Mouse (Mus musculus) heart, postnatal 25 days (tissue): ENCODE measurements around the gene Dnah12. TPM values are rescaled to one million over a fixed set of nuclear protein-coding genes. Genes with fewer than 3 reads are reported as not detected.
"Not testable (repeated sequence)": the region's sequence is repeated elsewhere in the genome, so short reads cannot be mapped to it uniquely, and the experiment has no call there.

Source experiments
- DNase-seq: peaks from one replicate; pipeline ENCODE4 v3.0.0; 2022; ENCODE audit warnings: low spot score
- intact Hi-C: fragments of 180-260 bp; cut with DNase I; formaldehyde crosslinking; loops from one replicate; pipeline ENCODE4 v1.15.1; 2025
- total RNA-seq, 2 experiments: library from RNA; stranded (reverse); gene quantifications; 2 replicates each; pipeline ENCODE4 v1.2.3; 2021

The Dnah12 gene
- total RNA-seq, 2 experiments from 2014 or later: 0.03 to 0.06 TPM

DNA sequence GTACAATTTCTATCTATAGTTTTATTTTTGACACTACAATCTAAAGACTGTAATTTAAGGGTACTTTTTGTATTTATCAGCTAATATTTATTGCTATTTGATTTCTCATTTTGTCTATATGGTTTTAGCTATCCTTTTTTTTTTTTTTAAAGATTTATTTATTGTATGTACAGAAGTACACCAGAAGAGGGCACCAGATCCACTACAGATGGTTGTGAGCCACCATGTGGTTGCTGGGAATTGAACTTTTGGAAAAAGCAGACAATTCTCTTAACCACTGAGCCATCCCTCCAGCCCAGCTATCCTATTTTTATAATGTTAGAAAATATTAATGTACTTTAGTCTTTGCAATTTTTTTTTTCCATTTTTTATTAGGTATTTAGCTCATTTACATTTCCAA lies 4.8 kb downstream of the Dnah12 start:
- intact Hi-C loops: no loop called here

DNA sequence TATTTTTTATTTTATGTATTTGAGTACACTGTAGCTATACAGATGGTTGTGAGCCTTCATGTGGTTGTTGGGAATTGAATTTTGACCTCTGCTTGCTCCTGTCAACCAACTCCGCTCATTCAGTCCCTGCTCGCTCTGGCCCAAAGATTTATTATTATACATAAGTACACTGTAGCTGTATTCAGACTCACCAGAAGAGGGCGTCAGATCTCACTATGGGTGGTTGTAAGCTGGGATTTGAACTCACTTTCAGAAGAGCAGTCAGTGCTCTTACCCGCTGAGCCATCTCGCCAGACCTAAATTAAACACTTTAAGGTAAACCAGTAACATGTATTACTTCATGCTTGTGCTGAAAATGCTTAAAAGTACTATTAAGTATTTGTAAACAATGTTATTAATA lies 12.2 kb downstream of the Dnah12 start:
- intact Hi-C loops, DNase-seq: not testable (repeated sequence)

More for the DNA sequence above, 4.8 kb downstream of the Dnah12 start:
- DNase-seq: no peak

DNA sequence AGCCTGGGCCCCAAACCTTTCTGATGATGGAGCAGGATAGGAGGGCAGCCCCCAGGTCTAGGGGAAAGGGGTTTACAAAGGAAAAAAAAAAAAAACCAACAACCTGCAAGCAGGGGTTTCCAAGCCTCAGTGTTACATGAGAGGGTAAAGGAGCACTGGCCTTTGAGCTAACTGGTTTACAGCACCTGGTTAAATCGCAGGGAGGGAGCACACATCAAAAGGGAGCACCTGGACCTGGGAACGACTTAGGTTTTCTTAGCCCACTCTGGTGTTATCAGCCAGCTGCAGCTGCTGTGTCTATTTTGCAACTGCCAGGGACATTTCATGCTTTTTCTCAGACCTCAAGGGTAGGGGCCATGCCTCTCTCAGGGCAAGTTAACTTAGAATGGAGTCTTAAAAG lies 26.6 kb downstream of the Dnah12 start:
- intact Hi-C loops, DNase-seq: not testable (repeated sequence)

DNA sequence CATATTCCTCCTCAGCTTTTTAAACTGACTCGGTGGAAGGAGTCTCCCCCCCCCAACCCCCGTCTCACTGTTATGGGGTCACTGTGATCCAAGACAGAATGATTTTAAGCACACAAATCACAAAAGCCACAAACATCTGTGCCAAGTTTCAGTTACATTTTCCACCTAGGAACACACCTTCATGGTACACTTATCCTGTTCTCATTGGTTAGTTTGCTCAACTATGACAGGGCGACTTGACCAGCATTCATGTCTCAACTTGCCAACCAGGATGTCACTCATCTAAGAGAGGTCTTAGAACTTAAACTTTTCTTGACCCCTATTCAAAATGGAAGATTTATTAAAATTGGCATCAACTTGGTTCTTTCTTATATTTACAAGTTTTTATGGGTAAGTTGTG lies 31.8 kb downstream of the Dnah12 start:
- intact Hi-C loops: no loop called here

DNA sequence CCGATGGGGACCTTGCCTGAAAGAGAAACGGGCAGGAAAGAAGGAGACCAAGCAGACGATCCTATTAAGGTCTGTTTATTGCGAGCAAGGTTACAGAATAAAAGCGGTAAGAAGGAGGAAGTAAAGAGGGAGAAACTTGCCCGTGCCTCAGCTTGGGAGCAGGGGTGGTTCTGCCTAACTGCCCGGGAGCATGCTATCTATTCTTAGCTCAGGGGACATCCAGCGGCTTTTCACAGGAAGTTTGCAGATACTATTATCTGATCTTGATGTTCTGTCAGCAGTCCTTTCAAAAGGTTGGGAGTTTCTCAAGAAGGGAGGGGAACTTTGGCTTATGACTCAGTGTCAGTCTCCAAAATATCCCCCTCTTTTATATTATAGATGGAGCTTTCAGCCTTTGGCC lies 65.5 kb downstream of the Dnah12 start:
- no peak for DNase-seq
- intact Hi-C loops: no loop called here

More for the DNA sequence above, 31.8 kb downstream of the Dnah12 start:
- no peak for DNase-seq

DNA sequence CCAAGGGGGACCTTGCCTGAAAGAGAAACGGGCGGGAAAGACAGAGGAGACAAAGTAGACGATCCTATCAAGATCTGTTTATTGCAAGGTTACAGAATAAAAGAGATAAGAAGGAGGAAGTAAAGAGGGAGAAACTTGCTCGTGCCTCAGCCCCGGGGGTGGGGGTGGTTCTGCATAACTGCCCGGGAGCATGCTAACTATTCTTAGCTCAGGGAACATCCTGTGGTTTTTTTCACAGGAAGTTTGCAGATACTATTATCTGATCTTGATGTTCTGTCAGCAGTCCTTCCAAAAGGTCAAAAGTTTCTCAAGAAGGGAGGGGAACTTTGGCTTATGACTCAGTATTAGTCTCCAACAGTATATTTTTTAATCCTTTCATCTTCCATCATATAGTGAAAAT lies 71.8 kb downstream of the Dnah12 start:
- intact Hi-C loops: no loop called here

DNA sequence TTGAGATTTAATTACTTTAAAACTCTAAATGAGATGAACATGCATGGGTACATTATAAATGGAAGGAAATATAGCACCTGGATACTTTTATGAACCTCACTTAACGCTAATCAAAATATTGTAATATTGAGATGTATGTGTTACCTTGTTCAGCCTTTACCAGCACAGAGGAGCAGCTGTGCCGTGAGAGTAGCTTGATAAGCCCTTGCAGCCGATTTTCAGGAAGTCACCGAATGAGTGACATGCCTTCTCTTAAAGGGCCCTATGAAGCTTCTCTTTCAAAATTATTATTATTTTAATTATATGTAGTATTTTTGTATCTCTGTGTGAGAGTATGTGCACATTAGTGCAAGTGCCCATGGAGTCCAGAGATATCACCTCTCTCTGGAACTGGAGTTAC lies 75.1 kb downstream of the Dnah12 start:
- intact Hi-C loops: no loop called here
- no peak for DNase-seq

More for the DNA sequence above, 71.8 kb downstream of the Dnah12 start:
- DNase-seq: no peak

DNA sequence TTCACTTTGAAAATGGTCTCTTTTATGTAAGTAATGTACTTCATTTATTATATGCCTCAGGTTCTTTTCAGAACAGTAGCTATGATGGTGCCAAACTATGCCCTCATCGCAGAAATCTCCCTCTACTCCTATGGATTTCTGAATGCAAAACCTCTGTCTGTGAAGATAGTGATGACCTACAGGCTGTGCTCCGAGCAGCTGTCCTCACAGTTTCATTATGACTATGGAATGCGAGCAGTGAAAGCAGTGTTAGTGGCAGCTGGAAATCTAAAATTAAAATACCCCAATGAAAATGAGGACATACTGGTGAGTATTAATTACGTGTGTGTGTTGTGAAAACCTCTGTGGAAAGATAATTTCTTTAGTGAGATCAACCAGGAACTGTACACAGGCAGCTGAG lies 80.5 kb downstream of the Dnah12 start:
- DNase-seq: no peak
- intact Hi-C loops: no loop called here

DNA sequence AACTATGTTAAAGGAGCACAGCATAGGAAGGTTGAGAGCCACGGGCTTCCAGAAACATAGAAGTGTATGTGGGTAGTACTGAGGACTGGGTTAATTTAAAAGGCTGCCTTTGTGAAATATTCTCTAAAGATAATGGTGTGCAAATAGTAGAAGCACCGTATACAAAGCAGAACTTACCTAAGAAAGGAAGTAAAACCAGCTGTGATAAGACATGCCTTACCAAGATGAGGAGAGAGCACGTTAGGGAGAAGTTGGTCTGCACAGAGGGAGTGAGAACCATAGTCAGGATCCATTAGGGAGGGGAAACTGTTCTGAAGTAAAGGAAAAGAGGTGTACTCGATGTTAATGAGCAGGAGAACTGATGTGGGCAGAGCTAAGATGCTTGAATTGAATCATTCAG lies 90.7 kb downstream of the Dnah12 start:
- no peak for DNase-seq
- intact Hi-C loops: no loop called here

DNA sequence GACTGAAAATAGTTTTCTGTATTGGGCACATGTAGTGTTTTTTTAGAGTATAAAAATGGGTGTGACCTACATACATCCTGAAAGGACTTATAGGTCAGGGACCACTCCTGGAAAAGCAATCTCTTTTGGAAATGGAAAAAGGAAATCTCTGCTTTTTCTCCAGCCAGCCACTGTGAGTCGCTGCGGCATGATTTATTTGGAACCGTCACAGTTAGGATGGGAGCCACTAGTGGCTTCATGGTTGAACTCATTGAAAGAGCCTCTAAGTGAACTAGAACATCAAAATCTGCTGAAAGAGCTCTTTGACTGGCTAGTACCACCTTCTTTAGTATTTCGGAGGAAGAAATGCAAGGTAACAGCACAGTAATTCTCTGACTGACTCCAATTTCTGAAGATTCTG lies 92.6 kb downstream of the Dnah12 start:
- intact Hi-C loops: loop anchor here (5.0 kb wide), 2 partner anchors 142 to 312 kb away; no protein-coding TSS in a partner anchor
- DNase-seq: no peak

DNA sequence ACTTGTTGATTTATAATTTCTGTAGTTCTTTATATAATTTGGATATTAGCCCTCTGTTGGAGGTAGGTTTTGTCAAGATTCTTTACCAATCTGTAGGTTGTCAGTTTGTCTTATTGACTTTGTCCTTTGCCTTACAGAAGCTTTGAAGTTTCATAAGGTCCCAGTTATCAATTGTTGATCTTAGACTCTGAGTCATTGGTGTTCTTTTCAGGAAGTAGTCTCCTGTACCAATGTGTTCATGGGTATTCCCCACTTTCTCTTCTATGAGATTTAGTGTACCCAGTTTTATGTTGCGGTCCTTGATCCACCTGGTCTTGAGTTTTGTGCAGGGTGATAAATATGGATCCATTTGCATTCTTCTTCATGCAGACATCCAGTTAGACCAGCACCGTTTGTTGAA lies 101.4 kb downstream of the Dnah12 start:
- intact Hi-C loops: no loop called here
- no peak for DNase-seq

DNA sequence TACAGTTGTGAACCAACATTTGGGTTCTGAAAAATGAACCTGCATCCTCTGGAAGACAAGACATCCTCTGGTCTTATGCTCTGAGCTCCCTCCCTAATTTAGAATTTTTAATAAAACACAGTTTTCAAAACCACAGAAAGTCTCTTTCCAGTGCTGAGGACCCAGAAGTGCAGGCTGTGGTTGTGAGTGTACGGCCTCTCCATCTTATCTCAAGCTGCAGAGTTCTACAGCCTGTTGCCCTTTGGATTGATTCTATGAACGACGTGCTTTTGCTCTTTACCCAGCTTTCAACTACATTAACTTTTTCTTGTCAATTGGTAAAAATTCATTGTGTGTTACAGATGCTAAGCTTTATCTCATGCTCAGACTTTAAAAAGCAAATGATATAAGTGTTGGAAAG lies 105.3 kb downstream of the Dnah12 start:
- DNase-seq: no peak
- intact Hi-C loops: no loop called here

DNA sequence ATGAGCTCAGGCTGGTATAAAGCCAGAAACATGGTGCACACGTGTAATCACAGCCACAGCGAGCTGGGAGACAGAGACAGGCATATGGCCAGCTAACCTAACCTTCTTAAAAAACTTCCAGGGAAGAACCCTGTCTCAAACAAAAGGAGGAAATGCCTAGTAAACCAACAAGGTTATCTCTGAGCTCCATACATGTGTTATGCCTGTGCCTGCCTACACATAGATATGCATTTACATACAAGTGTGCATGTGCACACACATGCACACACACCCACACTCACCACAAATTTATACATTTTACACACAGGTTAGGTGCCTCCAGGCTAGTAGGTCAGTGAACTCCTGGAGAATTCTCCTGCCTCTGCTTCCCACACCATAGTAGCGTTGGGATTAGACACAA lies 106.2 kb downstream of the Dnah12 start:
- DNase-seq: no peak
- intact Hi-C loops: no loop called here

DNA sequence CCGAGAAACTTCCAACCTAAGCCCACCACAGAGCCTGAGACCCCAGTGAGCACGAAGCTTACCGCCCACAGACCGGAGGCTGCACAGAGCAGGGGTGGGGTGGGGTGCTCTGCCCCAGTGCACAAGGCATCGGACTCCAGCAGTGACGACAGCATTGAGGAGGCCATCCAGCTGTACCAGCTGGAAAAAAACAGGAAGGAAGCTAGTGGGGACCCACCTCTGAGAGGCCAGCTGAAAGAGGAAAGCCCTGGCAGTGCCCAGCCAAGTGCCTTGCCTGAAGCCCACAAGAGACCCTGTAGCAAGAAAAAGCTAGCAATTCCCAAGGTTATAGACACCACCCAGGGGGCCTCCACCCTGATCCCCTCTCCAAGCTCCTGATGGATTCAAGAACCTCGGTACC lies 112.4 kb downstream of the Dnah12 start:
- intact Hi-C loops: no loop called here
- DNase-seq: no peak

DNA sequence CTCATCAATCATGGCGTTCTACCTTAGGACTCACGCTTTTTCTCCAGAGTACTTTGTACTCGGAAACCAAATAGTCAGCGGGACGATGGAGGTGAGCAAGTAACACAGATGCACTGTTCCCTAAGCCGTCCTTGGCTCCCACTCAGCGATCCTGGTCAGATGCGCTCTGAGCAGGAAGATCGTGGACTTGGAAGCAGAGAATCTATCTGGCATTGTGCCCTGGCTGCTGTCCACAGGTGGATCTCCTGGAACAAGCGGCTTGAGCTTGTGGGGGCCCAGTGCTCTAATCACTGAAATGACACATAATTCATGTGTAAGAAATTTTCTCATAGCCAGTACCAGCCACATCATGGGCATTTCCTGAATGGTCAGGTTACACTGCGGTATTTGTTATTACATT lies 119.7 kb downstream of the Dnah12 start:
- DNase-seq: no peak
- intact Hi-C loops: no loop called here

DNA sequence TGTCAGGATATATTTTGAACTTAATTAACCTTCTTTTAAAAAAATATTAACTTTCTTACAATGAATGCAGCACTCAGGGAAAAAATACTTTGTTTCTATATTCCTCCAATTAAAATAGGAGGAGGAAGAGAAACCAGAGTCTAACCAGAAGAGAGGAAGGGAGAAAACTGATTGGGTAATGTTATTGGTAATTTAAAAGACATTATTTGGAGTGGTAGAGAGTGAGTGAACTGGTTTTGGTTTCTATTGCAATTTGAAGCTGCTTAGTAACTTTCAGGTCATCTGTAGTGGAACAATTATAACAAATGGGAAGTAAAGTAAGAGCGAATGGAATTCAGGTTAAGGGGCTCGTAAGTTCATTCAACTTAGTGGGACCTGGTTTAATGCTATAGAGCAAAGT lies 120.8 kb downstream of the Dnah12 start:
- intact Hi-C loops: no loop called here
- DNase-seq: no peak

DNA sequence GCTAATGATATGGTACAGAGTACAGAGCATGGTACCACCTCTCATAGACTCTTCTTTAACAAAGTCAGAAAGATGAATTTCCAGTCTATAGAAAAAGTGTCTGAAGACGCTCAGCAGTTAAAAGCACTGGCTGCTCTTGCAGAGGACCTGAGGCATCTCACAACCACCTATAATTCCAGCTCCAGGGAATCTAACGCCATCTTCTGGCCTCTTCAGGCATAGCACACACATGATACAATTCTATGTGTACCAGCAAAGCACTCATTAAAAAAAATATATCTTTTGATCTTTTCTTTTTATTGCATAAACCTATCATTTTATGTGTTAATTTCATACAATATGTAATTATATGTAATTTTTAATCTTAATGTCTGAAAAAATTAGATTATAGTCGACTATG lies 121.8 kb downstream of the Dnah12 start:
- DNase-seq: no peak
- intact Hi-C loops: no loop called here

DNA sequence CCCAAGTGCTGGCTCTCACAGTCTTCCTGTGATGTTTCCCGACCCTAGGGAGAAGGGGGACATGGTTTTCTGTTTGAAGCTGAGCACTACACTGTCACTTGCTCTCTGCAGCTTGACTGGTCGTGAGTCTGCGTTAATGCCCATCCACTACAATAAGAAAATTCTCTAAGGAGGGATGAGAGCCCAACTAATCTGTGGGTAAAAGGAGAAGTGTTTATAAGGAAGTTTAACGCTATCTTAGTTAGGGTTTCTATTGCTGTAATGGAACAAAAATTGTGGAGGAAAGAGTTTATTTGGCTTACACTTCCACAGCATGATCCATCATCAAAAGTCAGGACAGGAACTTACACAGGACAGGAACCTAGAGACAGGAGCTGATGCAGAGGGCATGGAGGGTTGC lies 123.7 kb downstream of the Dnah12 start:
- no peak for DNase-seq
- intact Hi-C loops: no loop called here

DNA sequence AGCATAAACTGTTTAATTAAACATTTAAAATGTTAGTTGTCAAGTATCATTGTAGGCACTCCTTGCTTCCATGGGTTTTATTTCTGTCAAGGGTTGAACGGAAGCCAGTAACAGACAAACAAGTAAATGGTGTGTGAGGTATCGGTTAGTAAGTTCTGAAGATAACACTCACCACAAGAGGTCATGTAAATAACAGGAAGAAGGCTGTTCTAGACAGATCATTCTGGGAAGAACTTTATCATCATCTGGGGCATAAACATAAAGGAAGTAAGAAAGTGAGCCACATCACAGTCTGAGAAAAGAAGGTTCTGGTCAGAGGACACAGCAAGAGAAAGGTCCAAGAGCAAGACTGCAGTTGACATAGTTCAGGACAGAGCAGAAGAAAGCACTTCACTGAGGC lies 132.9 kb downstream of the Dnah12 start:
- intact Hi-C loops: loop anchor here (10.0 kb wide), 1 partner anchor 59 kb away; no protein-coding TSS in a partner anchor

DNA sequence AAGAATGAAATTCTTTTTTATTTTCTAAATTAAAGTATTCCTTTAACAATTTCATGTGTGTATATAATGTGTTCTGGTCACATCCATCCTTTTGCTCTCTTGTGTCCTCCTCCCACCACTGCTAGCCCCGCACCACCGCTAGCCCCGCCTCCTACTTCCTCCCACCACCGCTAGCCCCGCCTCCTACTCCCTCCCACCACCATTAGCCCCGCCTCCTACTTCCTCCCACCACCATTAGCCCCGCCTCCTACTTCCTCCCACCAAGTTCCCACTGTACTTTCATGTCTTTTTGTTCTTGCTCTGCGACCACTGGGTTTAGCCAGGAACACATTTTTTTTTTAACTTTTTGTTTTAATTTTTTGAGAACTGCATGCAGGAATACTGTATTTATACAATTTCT lies 160.0 kb downstream of the Dnah12 start:
- intact Hi-C loops: no loop called here
- DNase-seq: no peak

More for the DNA sequence above, 132.9 kb downstream of the Dnah12 start:
- DNase-seq: no peak

DNA sequence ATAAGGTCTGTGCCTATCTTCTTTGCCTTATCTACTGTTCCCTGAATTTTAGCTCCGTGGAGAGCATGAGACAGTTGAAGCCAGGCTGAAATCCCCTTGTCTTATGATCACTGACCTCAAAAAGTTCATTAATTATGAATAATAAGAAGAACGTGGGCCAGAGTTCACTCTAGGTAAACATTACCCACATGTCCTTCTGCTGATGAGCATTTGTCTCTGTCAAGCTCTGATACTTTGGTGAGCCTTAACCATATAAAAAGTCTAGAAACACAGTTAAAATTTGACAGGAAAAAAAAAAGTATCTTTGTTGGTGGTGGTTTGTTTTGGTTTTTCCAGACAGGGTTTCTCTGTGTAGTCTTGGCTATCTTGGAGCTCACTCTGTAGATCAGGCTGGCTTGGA lies 161.0 kb downstream of the Dnah12 start:
- intact Hi-C loops: no loop called here
- no peak for DNase-seq

DNA sequence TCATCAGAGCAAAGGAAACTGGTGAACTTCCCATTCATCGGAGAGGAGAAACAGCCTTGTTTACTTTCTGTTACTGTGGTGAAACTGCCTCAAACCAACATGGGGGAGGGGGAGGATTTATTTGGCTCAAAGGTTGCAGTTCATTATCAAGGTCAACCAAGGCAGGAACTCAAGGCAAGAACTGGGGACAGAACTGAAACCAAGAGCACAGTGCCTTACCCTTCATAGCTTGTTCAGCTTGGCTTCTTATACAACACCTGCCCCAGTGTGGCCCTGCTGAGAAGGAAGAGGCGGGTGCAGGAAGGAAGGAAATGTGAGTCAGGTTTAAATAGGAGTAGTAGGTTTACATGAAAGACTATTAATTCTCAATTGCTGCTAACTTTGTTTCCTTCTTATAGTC lies 165.3 kb downstream of the Dnah12 start:
- intact Hi-C loops: no loop called here
- no peak for DNase-seq

DNA sequence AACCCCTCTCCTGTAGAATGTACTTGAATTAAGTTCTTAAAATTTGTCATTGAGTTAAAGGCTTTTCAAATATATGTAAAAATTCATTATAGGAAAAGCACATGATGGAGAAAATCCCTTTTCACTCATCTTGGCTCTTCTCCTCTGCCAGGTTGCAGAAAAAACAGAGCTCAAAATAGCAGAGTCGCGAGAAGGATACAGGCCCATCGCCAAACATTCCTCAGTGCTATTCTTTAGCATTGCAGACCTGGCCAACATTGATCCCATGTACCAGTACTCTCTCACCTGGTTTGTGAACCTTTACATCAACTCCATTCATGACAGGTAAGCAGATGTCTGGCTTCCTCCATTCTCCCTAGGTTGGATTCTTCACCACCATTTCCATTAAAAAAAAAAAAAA lies 165.9 kb downstream of the Dnah12 start:
- intact Hi-C loops: no loop called here
- DNase-seq: no peak
